Mouse (Mus musculus) adrenal gland, adult 8-10 months (tissue): Measurements from ENCODE around the gene Hoxd3. TPM values are rescaled to one million over a fixed set of nuclear protein-coding genes. Genes with fewer than 3 reads are reported as not detected.

ENCODE experiments used
- DNase-seq: peaks from one replicate; pipeline ENCODE4 v3.0.0; 2022
- total RNA-seq, 4 experiments: library from RNA; stranded (reverse); gene quantifications; 2 replicates each; pipeline ENCODE4 v1.2.4; 2022

The Hoxd3 gene
- 1 to 10 TPM in 3 of 4 experiments, under 1 TPM in 1; 0.73 to 1.9 (median 1.5) TPM for total RNA-seq

GRCm38 (mm10) chr2:74711721-74712621 lies at the start of gene Hoxd3, which contains the start of gene Hoxd4:
Gene Hoxd3, plus strand, starts transcription at chr2:74711927.
Gene Hoxd4, plus strand, starts transcription at chr2:74711929.
- peak; percentile 55 for DNase-seq

GRCm38 (mm10) chr2:74663291-74663925 lies 48.3 kb upstream of the Hoxd3 start:
- no peak for DNase-seq

DNA sequence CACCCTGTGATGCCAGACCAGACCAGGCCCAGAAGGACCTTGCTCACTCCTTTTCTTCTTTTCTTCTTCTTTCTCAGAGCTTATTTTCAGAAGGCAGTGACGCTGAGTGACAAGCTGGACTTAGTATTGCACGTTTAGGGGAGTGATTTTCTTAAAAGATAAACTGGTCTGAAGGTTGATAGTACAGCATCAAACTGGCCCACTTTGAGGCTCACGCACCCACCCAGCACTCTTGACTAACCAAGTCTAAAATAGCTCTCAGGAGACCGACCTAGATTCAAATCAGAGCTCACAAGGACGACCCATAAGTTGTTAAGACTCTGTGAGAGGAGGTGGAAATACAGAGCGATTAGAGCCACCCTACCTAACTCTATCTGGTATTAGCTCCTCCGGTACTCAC lies 45.3 kb upstream of the Hoxd3 start:
- DNase-seq = no peak

- DNase-seq = no peak
Observed at GRCm38 (mm10) chr2:74667191-74667841, 44.4 kb upstream of the Hoxd3 start.

GRCm38 (mm10) chr2:74667842-74668357 lies 43.8 kb upstream of the Hoxd3 start, which contains the start of gene Hoxd13:
Gene Hoxd13, plus strand, starts transcription at chr2:74668310.
- DNase-seq = no peak

GRCm38 (mm10) chr2:74668370-74669229 lies 43.1 kb upstream of the Hoxd3 start:
- no peak for DNase-seq

DNA sequence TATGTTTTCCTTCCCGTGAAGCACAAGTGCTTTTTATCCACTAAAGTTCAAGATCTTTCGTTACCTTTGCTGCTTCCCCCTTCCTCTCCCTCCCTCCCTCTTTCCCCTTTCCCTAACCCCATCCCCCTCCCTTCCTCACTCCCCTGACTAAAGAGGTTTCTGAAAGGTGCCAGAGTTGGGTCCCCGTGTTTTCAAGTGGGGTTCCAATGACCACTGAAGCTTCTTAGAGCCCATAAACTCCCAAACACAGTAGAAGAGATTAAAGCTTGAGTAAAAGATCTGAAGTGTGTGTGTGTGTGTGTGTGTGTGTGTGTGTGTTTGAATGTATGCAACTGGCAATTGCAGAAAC lies 42.5 kb upstream of the Hoxd3 start:
- no peak for DNase-seq

DNA sequence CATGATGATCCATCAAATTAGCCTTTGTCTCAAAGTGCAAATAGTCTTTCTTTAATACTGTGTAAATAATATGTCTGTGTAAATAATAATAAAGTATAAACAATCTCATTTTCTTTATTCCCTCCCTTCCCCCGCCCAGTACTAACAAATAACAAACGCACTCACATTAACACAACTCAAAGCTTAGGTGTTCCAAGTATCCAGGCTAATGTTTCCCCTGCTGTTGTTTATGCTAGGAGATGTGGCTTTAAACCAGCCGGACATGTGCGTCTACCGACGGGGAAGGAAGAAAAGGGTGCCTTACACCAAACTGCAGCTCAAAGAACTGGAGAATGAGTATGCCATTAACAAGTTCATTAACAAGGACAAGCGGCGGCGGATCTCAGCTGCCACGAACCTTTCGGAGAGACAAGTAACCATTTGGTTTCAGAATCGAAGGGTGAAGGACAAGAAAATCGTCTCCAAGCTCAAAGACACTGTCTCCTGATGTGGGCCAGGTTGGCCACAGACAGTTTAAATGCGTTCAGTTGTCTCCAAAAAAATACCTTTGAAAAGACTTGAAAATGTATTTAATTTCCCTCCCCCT lies 42.0 kb upstream of the Hoxd3 start:
- DNase-seq = no peak

- DNase-seq = no peak
Observed at GRCm38 (mm10) chr2:74670632-74671188, 41.0 kb upstream of the Hoxd3 start.

DNA sequence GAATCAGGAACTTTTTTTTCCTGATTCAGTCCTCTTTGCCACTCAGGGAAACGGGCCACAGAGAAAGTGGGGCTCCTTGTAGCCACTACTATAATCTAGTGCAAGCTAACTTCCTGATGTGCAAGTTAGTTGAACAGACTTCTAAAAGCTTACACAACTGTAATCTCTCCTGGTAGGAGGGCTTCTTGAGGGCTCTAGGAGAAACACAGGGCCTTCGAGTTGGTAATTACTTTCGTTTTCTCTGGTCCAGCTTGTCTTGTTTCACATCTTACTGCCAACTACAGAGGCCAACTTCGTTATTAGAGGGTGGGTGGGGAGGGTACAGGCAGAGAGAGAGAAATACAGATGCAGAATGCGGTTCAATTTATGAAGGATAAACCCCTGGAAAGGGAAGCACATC lies 39.9 kb upstream of the Hoxd3 start:
- no peak for DNase-seq

DNA sequence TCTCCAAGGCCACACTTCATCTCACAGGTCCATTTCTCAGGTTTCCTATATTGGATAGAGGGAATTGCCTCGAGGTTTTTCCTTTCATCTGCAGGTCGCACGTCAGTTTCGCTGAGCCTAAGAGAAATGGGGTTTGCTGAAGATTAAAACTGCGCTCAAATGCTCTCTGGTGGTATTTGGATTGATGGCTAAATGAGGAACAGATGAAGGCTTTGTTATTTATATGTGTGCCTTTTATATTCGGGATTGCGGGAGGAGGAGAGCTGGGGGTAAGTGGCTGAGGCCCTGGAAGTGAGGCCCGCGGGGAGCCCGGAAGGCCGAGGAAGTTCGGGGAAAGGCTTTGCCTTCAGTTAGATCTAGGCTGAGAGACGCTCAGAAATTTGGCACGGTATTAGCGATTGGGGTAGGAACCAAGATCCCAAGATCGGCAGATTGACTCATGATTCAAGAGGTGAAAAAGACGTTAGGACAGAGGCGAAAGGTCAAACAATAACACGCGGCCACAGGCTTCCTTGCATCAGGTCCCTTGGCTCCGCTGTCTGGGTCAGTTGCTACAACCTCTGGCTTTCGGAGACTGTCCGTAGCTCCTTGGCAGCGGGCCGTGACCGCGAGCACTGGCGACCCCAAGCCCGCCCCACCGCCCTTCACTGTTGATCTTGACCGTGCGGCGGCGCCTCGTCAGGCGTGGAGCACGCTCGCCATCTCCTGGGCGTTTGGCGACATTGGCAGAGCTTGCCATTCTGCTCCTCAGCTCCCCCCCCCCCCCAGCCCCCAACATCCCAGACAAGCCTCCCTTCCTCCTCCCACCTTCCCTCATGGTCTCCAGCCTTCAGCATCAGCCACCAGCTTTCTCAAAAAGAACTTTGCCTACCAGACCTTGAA lies 39.0 kb upstream of the Hoxd3 start:
- DNase-seq = no peak

DNA sequence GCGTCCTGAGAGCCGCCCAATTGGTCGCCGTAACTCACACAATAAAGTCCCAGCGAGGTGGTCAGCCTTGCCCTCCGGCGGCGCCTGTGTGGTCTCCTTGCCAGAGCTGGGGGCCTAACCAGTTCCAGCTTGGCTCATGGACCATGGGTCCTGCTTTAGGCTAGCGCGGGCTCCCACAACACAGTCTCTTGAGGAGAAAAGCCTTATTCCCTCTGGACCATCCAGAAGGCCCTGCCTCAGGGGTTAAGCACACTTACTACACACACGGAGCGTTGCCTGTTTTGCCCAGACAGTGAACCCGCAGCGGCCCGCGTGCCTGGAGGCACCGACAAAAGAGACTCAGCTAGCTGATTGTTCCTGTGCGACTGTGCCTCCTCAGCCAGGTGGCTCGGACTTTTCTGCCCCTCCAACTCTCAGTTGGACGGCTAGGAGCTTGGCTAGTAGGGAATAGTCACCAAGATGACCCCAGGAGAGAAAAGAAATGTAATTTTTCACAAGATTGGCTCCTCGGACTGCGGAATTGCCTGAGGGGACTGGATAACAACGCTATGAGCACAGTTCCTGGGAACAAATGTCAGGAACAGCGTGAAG lies 37.8 kb upstream of the Hoxd3 start:
- DNase-seq = no peak

DNA sequence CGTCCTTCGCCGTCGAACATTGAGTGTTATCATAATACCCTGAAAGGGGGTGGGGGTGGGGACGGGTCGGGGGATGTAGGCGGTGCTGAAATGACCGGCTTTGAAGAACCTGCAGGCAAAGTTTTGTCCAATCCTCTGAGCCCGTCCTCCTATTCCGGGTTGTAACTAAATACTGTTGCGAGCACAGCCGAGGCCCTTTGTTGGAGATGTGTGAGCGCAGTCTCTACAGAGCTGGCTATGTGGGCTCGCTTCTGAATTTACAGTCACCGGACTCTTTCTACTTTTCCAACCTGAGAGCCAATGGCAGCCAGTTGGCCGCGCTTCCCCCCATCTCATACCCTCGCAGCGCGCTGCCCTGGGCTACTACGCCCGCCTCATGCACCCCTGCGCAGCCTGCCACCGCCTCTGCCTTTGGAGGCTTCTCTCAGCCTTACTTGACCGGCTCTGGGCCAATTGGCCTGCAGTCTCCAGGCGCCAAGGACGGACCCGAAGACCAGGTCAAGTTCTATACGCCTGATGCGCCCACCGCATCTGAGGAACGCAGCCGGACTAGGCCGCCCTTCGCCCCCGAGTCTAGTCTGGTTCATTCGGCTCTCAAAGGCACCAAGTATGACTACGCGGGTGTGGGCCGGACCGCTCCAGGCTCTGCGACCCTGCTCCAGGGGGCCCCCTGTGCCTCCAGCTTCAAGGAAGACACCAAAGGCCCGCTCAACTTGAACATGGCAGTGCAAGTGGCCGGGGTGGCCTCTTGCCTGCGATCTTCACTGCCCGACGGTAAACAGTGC lies 36.7 kb upstream of the Hoxd3 start, which contains the start of gene Hoxd12:
Gene Hoxd12, plus strand, starts transcription at position 133 of the 785 bp plus-strand sequence.
- DNase-seq = no peak

- DNase-seq = no peak
Observed at GRCm38 (mm10) chr2:74675666-74676282, 36.0 kb upstream of the Hoxd3 start.

- DNase-seq = no peak
Observed at GRCm38 (mm10) chr2:74676376-74677052, 35.2 kb upstream of the Hoxd3 start.

- no peak for DNase-seq
Observed at GRCm38 (mm10) chr2:74677106-74677505, 34.6 kb upstream of the Hoxd3 start.

GRCm38 (mm10) chr2:74678891-74679595 lies 32.7 kb upstream of the Hoxd3 start, which contains the start of gene Hoxd11:
Gene Hoxd11, plus strand, starts transcription at chr2:74679557.
- DNase-seq = no peak
